Mouse (Mus musculus) retina, postnatal 7 days (tissue): Measurements from ENCODE around the gene Gtsf2.
"Not testable (repeated sequence)": the region's sequence is repeated elsewhere in the genome, so short reads cannot be mapped to it uniquely, and the experiment has no call there.

Experiments used
- DNase-seq: peaks from one replicate; pipeline ENCODE4 v3.0.0-alpha.2; 2012; ENCODE audit warnings: low read depth, low spot score

Gtsf2 gene

DNA sequence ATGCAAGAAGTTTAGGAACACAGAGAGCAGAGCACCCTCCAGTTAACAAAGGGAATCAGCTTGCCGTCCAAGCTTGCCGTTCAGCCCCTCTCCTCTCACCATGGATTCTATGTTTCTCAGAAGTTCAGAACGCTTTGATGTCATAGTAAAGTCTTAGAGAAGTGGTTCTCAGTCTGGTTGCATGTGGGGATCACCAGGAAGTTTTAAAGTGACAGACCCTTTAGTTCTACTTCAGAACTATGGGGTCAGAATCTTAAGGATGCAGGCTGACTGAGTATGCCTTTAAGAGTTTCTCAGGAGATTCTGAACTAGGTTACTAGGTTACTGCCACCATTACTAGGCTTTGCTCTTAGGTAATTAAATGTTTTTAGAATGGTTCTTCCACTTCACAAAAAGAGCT, at the start of gene Gtsf2:
Gtsf2 (minus strand) TSS at position 101 of the 400 bp plus-strand sequence.
- no peak for DNase-seq

DNA sequence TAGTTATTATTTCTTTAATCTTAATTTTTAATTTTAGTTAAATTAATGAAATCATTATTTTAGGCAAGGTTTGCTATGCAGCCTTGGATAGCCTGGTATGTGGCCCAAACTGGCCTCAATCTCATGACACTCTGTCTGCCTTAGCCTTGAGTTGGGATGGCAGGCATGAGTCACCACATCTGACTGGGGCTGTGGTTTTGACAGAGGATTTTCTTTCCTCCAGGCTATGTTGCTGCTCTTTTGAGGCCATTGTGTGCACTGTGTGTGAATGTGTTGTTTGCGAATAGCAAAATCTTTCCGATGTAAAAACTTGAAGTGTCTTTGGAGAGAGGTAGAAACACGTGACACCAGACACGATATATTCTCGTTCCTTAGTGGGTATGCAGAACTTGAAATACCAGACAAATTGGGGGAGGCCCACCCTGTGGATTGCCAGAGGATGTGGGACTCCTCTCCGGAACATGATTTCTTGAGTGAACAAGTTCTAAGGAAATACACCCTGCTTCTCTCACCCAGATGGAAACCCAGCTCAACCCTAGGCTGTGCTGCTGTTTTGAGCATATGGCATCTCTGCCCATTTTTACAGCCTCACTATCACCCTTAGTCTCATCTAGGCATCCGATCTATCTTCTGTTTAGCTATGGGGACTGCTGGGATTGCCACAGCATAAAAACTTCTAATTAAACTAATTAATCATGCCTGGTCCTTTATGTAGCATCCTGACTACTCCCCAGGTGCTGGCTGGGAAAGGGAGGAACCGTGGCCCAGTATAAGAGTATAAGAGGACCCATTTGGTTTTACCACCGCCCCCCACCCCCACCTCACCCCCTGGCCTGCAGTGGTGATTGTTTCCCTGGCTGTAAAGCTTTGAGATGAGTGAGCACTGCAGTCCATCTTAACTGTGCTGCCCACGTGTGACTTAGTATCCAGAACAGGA, 48.2 kb upstream of the Gtsf2 start:
- no peak for DNase-seq

GRCm38 (mm10) chr15:103488336-103488735, 40.1 kb upstream of the Gtsf2 start:
- DNase-seq, result no peak

GRCm38 (mm10) chr15:103486658-103487057, 38.4 kb upstream of the Gtsf2 start:
- no peak for DNase-seq

DNA sequence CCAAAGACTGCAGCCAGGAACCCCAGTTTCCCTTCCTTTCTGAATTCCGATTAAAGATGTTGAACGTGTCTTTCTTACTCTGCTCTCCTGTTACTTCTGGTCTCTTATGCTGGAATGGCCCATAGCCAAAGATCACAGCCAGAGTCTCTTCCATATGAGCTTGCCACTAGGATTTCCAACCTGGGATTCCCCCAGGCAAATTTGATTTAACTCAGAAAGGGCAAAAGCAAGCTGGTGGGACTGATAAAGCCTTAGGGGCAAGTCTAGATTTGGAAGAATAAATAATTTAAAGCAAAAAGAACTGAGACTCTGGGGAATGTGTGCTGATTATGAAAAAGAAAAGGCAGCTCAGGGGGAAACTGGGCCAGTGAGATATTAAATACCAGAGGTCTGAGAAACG, 36.8 kb upstream of the Gtsf2 start:
- DNase-seq, result no peak

DNA sequence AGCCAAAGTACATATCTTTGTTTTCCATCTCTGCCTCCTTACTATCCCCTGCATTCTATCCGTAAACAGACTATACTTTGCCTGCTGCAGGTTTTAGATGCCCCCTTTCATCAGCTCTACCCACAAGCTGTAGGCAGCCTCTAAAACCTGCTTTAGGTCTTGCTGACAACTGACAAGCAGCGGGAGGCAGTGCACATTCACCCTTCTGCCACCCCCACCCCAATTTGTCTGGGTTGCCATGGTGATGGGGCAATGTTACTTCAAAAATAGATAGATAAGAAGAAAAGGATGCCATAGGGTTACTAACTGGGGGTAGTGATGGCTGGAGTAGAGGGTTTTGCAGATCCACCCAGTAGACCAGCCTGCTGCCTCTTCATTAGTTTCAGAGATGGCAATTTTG, 36.2 kb upstream of the Gtsf2 start:
- no peak for DNase-seq

GRCm38 (mm10) chr15:103482488-103482887, 34.2 kb upstream of the Gtsf2 start:
- no peak for DNase-seq

DNA sequence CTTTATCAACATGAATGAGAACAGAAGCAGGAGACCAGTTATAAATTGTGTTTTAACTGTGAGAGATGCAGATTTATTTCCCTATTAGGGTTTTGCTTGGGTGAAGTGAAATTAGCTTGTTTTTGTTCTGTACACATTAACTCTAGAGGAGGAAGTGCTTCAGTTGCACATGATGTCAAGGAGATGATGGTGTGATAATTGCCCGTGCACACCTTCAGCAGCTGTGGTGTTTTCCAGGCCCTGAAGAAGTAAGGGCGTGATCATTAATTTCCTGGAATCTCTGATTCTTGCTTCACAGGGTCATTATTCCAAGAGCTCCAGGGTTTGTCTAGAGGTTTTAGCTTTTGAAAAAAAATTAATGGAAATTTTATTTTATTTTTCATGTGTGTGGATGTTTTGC, 31.9 kb upstream of the Gtsf2 start:
- no peak for DNase-seq

DNA sequence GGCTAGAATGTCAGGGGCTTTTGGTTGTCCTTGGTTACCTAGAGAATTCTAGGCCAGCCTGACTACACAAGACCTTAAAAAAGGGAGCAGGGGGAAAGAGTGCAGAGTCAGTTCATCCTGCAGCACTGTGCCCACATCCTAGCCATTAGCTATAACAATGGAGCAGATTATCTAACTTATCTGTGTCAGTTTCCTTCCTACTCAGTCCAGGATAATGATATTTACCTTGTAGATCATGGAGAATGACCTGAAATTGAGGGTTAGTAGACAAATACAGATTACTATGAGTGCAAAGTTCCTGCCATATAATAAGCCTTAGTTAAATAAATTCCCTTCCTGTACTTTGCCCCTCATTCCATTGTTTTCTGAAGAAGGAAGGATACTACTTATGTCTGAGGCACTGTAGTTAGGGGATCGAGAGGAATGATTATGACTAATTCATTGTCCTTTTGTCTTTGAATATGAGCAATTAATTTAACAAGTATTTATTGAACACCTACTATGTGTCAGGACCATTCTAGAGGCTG, 30.9 kb upstream of the Gtsf2 start:
- DNase-seq, result no peak

- DNase-seq, result no peak
These were observed 25.5 kb upstream of the Gtsf2 start for GRCm38 (mm10) chr15:103473769-103474168.

GRCm38 (mm10) chr15:103473182-103473581, 24.9 kb upstream of the Gtsf2 start:
- no peak for DNase-seq

DNA sequence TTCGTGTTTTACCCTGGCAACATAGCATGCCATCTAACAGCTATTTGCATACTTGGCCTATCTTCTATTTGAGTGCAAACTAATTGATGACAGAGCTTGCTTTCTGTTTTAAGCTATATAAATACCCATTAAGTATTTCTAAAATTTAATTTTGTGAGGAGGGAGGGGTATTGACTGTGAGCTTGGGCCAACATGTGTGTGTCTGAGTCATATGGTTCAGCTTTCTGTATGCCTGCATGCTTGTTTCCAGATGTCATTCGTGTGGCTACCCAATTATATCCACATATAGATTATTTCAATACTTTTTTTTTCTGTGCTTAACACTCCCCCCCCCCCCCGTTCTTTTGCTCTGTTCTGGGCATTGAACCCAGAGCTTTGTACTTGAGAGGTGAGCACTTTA, 24.0 kb upstream of the Gtsf2 start:
- DNase-seq, result no peak

GRCm38 (mm10) chr15:103471488-103472194, 23.4 kb upstream of the Gtsf2 start:
- DNase-seq, result no peak

- no peak for DNase-seq
These were observed 14.4 kb upstream of the Gtsf2 start for GRCm38 (mm10) chr15:103462539-103463261.

DNA sequence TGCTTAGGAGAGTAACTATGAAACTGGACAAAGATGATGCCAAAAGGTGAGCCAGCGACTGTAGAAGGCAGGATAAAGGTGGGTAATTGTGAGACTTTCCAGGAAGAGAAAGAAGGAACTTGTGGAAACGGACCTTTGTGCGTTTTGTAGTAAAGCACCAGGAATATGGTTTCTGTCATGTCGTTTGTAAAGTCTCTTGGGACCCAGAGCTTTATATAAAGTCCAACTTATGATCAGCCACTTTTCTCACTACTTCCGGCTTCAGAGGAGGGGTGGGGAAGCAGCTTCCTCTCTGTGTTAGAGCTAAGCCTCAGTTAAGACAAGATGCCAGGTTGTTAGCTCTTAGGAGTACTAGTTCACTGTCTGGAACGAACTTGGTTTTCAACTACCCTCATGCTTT, 6.2 kb upstream of the Gtsf2 start:
- no peak for DNase-seq

DNA sequence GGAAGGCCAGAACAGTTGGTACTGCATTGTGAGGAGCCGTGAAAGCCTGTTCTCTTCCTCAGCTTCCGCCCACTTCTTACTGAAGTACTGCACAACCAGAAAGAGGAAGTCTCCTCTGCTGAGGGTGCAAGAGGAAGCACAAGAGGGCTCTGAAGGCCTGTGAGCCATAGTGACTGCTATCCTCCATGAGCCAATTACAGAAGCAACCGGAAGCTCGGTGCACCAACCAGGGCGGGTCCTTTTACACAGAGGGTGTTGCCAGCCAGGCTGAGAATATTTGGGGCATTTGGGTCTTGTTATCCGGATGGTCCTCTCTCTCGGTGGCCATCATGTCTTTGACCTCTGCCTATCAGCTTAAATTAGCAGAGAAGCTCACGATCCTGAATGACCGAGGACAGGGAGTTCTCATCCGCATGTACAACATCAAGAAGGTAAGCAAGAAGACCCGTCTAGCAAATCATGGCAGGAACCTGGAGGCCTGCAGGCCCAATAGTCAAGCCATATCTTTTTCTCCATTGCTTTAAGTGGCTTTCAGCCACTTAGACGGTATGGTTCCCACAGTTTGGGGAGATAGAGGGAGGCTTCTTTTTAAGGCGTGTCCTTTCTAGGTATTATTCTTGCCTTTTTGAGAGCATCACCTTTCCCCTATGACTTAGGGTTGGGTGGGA, 5.4 kb upstream of the Gtsf2 start, which contains the start of gene Nckap1l:
Nckap1l (plus strand) TSS at position 244 of the 668 bp plus-strand sequence.
- no peak for DNase-seq

GRCm38 (mm10) chr15:103445966-103446365, 2.3 kb downstream of the Gtsf2 start:
- DNase-seq, result not testable (repeated sequence)

GRCm38 (mm10) chr15:103430241-103430640, 18.0 kb downstream of the Gtsf2 start, which contains the start of gene Gtsf1:
TSS of gene Gtsf1 (minus strand) at chr15:103430470.
- DNase-seq, result no peak

DNA sequence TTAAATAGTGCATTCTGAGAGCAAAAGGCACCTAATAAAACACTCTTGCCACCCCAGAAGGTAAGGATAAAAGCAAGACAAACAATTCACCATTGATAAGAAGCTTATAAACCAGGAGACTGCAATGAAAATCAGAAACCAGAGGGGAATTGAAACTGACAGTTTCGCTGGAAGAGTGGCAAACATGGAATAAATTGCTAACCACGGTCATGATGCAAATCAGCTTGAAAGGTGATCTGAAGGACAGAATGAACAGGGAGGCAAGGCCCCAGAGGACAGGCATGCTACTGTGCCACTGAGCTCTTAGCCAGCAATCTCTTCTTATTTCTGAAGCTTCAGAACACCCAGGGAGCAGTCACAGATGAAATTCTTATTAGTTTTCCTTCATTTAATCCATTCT, 21.3 kb downstream of the Gtsf2 start:
- DNase-seq, result no peak

DNA sequence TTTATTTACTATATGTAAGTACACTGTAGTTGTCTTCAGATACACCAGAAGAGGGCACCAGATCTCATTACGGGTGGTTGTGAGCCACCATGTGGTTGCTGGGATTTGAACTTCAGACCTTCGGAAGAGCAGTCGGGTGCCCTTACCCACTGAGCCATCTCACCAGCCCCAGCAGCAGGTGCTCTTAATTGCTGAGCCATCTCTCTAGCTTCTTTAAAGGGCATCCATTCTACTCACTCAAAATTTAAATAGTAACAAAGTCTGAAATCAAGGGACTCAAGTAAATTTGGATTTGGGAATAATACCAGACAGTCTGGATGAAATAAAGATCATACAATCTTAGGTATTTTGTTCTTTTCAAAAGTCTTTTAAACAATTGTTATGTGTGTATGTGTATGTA, 42.7 kb downstream of the Gtsf2 start:
- DNase-seq, result not testable (repeated sequence)

- DNase-seq, result no peak
These were observed 46.9 kb downstream of the Gtsf2 start for GRCm38 (mm10) chr15:103401361-103401760.
